Mouse (Mus musculus): ENCODE measurements around the gene Ccdc8. TPM values are rescaled to one million over a fixed set of nuclear protein-coding genes. Genes with fewer than 3 reads are reported as not detected.

The Ccdc8 gene
- polyA plus RNA-seq, 1 experiment from 2014 or later: 7.0 TPM

DNA sequence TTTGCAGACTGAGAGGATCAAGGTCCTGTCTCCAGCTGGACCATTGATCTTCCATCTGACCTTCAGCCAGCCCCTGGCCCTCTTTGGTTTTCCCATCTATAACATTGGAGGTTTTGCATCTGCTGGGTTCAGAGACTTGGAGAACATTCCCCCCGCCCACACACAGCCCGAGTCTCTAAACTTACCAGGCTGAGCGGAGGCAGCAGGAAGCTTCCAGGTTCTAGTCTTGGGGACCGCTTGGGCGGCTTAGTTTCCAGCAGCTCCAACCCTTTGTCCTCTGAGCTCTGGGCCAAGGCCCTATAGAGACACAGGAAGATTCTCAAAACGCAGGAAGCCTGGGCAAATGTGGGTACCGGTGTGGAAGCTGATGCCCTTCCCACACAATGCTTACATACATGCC is 46.9 kb downstream of the Ccdc8 start:
- Histone ChIP-seq H3K27ac (replicated peaks) (no peak overlapping the region), H3K4me1 (no peaks in the 10 kb centered on the region), H3K4me2 (replicated peaks) (no peak overlapping the region), H3K9ac (replicated peaks) (no peak overlapping the region), H3K27me3 (no peaks in the 10 kb centered on the region), H3K4me3 (no peak overlapping the region), H3K36me3 (no peaks in the 10 kb centered on the region; the same call in 1 of the 2 replicates), H3K9me3 (no peaks in the 10 kb centered on the region)
- ATAC-seq (replicated peaks): no peak
- WGBS: 95% methylated on average over 7 of the region's 7 CpGs

DNA sequence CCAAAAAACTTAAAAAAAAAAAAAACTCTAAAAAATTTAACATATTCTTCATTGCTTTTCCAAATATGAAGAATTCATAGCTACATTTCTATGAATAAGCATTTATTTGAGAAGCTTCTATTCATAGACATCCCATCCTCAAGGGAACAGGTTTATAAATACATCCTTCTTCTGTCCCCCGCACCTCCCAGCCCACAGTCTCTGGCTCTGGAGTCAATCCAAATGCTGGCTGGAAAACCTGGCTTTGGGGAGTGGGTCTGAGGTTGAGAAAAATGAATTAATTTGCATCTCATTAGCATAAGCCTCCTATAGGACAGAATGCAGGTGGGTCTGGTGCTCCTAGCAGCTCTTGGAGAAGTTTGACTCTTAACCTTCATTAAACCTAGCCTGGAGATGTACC is 53.2 kb downstream of the Ccdc8 start:
- no peak overlapping the region for H3K4me3 ChIP-seq
- no peak overlapping the region for H3K4me2 ChIP-seq (replicated peaks)
- H3K9me3 ChIP-seq: no peaks in the 10 kb centered on the region
- H3K27me3 ChIP-seq: no peaks in the 10 kb centered on the region
- WGBS: 21% methylated on average over 1 of the region's 1 CpGs
- no peak for ATAC-seq (replicated peaks)
- H3K36me3 ChIP-seq: no peaks in the 10 kb centered on the region
- H3K9ac ChIP-seq (replicated peaks): no peak overlapping the region
- no peaks in the 10 kb centered on the region for H3K4me1 ChIP-seq
- no peak overlapping the region for H3K27ac ChIP-seq (replicated peaks)

Other genes with a start within 250 kb of the Ccdc8 start
- gene Slc1a5, start 211.4 kb upstream of the Ccdc8 start, polyA plus RNA-seq (2015; fragmentation: Nextera tagmentation; extraction: Ambion mirVana): 10.0 and 13.6 TPM in 2 replicates
- gene Strn4, start 176.8 kb upstream of the Ccdc8 start, polyA plus RNA-seq (2015; fragmentation: Nextera tagmentation; extraction: Ambion mirVana): 185 and 193 TPM in 2 replicates
- 28.2 and 29.0 TPM in 2 replicates for gene Fkrp, start 176.0 kb upstream of the Ccdc8 start, polyA plus RNA-seq (2015; fragmentation: Nextera tagmentation; extraction: Ambion mirVana)
- 7.0 and 8.0 TPM in 2 replicates for gene Prkd2, start 149.8 kb upstream of the Ccdc8 start, polyA plus RNA-seq (2015; fragmentation: Nextera tagmentation; extraction: Ambion mirVana)
- 3.3 and 3.4 TPM in 2 replicates for gene Dact3, start 117.4 kb upstream of the Ccdc8 start, polyA plus RNA-seq (2015; fragmentation: Nextera tagmentation; extraction: Ambion mirVana)
- gene Gng8, start 100.9 kb upstream of the Ccdc8 start, polyA plus RNA-seq (2015; fragmentation: Nextera tagmentation; extraction: Ambion mirVana): 4.4 TPM in 2 replicates
- 0.13 and 0.29 TPM in 2 replicates for gene Ptgir, start 86.2 kb upstream of the Ccdc8 start, polyA plus RNA-seq (2015; fragmentation: Nextera tagmentation; extraction: Ambion mirVana)
- 291 and 305 TPM in 2 replicates for gene Calm3, start 68.6 kb upstream of the Ccdc8 start, polyA plus RNA-seq (2015; fragmentation: Nextera tagmentation; extraction: Ambion mirVana)
- 87.4 and 102 TPM in 2 replicates for gene Pnmal2, start 48.0 kb upstream of the Ccdc8 start, polyA plus RNA-seq (2015; fragmentation: Nextera tagmentation; extraction: Ambion mirVana)
- 47.9 and 53.1 TPM in 2 replicates for gene Pnmal1, start 33.0 kb upstream of the Ccdc8 start, polyA plus RNA-seq (2015; fragmentation: Nextera tagmentation; extraction: Ambion mirVana)
- 3.7 and 4.3 TPM in 2 replicates for gene Gm42372, start 9.6 kb upstream of the Ccdc8 start, polyA plus RNA-seq (2015; fragmentation: Nextera tagmentation; extraction: Ambion mirVana)
- gene Ppp5c, start 35.2 kb downstream of the Ccdc8 start, polyA plus RNA-seq (2015; fragmentation: Nextera tagmentation; extraction: Ambion mirVana): 103 and 111 TPM in 2 replicates
- 4.3 and 4.9 TPM in 2 replicates for gene Hif3a, start 69.7 kb downstream of the Ccdc8 start, polyA plus RNA-seq (2015; fragmentation: Nextera tagmentation; extraction: Ambion mirVana)
- gene Psg16, start 81.3 kb downstream of the Ccdc8 start, polyA plus RNA-seq (2015; fragmentation: Nextera tagmentation; extraction: Ambion mirVana): 1.7 and 2.7 TPM in 2 replicates
- 0.05 TPM in 1 of 2 replicates, not detected in the other for gene Ceacam3, start 157.6 kb downstream of the Ccdc8 start, polyA plus RNA-seq (2015; fragmentation: Nextera tagmentation; extraction: Ambion mirVana)
- not detected in 2 replicates for gene Psg29, start 210.8 kb downstream of the Ccdc8 start, polyA plus RNA-seq (2015; fragmentation: Nextera tagmentation; extraction: Ambion mirVana)